Mouse (Mus musculus) hindbrain, embryonic 16.5 days (tissue): ENCODE results near the gene 2700081O15Rik. TPM values are rescaled to one million over a fixed set of nuclear protein-coding genes. Genes with fewer than 3 reads are reported as not detected.
"Not testable (repeated sequence)": the region's sequence is repeated elsewhere in the genome, so short reads cannot be mapped to it uniquely, and the experiment has no call there.

Experiments used
- ATAC-seq: fragments of 200-750 bp; cut with Nextera tagmentation; 2 replicates; pipeline ENCODE4 v1.8.0; 2017; ENCODE audit warnings: moderate TSS enrichment, moderate library complexity
- H3K27ac ChIP-seq: fragments of 300-500 bp; sonication (generic); 2 replicates; pipeline ENCODE4 v1.5.1; 2014; ENCODE audit warnings: low read depth, mild to moderate bottlenecking, control low read depth, low read length, moderate library complexity
- H3K27me3 ChIP-seq: fragments of 300-500 bp; sonication (generic); replicated peaks from 2 replicates; pipeline ENCODE4 v1.6.1; 2014; ENCODE audit warnings: low read length; ENCODE audit not compliant: control insufficient read depth, insufficient read depth
- H3K36me3 ChIP-seq: fragments of 300-500 bp; sonication (generic); 2 replicates; pipeline ENCODE4 v1.6.1; 2014; ENCODE audit warnings: mild to moderate bottlenecking, low read length, moderate library complexity, mixed read lengths; ENCODE audit not compliant: control insufficient read depth, insufficient read depth
- H3K4me1 ChIP-seq: fragments of 300-500 bp; sonication (generic); 2 replicates; pipeline ENCODE4 v1.6.1; 2014; ENCODE audit warnings: low read depth, low read length; ENCODE audit not compliant: control insufficient read depth, insufficient read depth
- H3K4me2 ChIP-seq: fragments of 300-500 bp; sonication (generic); 2 replicates; pipeline ENCODE4 v1.6.1; 2014; ENCODE audit warnings: mild to moderate bottlenecking, low read length, control low read depth, moderate library complexity
- H3K4me3 ChIP-seq: fragments of 300-500 bp; sonication (generic); 2 replicates; pipeline ENCODE4 v1.5.1; 2014; ENCODE audit warnings: mild to moderate bottlenecking, low read length, control low read depth, moderate library complexity
- H3K9ac ChIP-seq: fragments of 300-500 bp; sonication (generic); 2 replicates; pipeline ENCODE4 v1.6.1; 2014; ENCODE audit warnings: low read depth, mild to moderate bottlenecking, control low read depth, low read length, moderate library complexity
- H3K9me3 ChIP-seq: fragments of 300-500 bp; sonication (generic); 2 replicates; pipeline ENCODE4 v1.6.1; 2014; ENCODE audit warnings: mild to moderate bottlenecking, low read length, moderate library complexity; ENCODE audit not compliant: control insufficient read depth
- WGBS: fragments of 180-500 bp; shearing (Covaris S2); extraction: QIAGEN DNeasy Blood & Tissue Kit; methylation state at CpG from one replicate; pipeline ENCODE4 v1.1.7; 2014; 5-methylcytosine and 5-hydroxymethylcytosine counted together
- polyA plus RNA-seq: library from polyadenylated mRNA; unstranded; fragments of >200 nt; fragmentation: Nextera tagmentation; extraction: Ambion mirVana; gene quantifications from 2 replicates; pipeline ENCODE4 v1.2.1, GENCODE M21; 2015

2700081O15Rik gene
- polyA plus RNA-seq, 1 experiment from 2014 or later: 11.2 TPM

DNA sequence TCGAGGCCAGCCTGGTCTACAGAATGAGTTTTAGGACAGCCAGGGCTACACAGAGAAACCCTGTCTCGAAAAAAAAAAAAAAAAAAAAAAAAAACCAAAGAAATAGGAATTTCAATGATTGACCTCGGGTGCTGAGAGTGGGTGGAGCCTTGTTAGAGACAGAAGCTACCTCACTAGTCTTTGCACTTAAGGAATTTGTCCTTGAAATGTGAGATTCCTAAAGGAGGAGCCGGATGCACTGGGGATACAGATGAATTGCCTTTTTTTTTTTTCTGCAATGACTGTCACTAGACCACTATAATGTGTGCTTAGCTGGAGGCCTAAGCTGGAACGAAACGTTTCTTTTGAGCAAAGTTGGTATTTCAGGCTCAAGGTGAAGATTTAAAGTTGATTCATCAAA lies 28.9 kb upstream of the 2700081O15Rik start:
- ATAC-seq: no peak
- no peak overlapping the region for H3K4me3 ChIP-seq

DNA sequence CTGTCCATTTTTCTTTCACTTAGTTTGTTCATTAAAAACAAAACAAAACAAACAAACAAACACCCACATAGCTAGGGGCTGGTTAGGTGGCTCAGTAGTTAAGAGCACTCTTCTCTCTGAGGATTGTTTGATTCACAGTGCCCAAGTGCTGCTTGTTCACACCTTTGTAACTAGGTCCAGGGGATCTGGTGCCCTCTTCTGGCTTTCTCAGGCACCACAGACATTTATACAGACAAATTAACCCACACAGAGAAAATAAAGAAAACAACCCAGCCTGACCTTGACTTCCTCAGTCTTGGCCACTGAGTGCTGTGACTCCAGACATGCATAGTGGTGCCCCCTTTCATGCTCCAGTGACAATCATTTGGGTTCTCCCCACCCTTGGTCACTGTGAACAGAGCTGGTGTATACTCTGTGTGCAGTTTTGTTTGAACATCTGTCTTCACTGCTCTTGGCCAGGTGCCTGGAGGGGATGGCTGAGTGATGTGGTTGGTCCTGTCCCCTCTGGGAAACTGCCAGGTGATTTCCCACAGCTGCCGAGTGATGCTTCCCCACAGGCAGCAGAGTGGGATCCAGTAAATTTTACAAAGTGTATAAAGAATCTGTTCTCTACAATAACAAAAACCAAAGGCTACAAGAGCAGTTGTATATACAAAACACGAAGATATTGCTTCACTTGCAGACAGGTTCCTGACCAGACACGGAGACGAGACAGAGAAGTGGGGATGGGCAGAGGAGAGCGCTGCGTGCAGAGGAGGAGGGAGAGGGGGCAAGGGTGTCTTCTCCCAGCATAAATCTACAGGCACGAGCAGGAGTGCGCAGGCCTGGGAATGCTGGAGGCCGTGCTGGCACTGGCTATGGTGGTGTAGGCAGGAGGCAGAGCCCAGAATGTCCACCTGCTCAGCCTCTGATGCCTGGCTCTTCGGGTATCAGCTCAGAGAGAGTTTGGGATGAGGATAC lies 20.3 kb upstream of the 2700081O15Rik start:
- not testable (repeated sequence) for H3K4me3 ChIP-seq, H3K9me3 ChIP-seq, H3K4me1 ChIP-seq, H3K27ac ChIP-seq, H3K4me2 ChIP-seq, H3K27me3 ChIP-seq, ATAC-seq, H3K9ac ChIP-seq, H3K36me3 ChIP-seq
- 67% methylated on average over 6 of the region's 10 CpGs for WGBS

More for the DNA sequence above, 28.9 kb upstream of the 2700081O15Rik start:
- 86% methylated on average over 6 of the region's 6 CpGs for WGBS
- Histone ChIP-seq H3K36me3 (peaks cover 2% of the 10 kb centered on the region; the same call in 1 of the 2 replicates), H3K27me3 (no peaks in the 10 kb centered on the region), H3K4me2 (no peak overlapping the region), H3K27ac (no peak overlapping the region), H3K4me1 (peaks cover 8% of the 10 kb centered on the region), H3K9ac (no peak overlapping the region), H3K9me3 (peaks cover 4% of the 10 kb centered on the region; the same call in 1 of the 2 replicates)

DNA sequence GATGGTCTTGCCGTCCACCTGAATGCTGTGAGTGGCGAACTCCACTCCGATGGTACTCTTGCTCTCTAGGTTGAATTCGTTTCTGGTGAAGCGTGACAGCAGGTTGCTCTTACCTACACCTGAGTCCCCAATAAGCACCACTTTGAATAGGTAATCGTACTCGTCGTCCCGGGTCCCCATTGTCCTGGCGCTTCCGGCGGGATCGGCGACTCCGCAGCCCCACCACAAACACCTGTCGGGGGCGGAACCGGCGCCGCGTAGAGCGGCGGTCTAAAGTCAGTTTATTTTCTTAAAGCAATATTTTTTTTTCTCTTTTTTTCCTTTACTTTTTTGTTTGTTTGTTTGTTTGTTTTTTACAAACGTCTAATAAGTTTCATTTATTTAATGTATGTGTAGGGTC lies 18.5 kb upstream of the 2700081O15Rik start:
- H3K4me3 ChIP-seq, H3K36me3 ChIP-seq, H3K9me3 ChIP-seq, H3K27ac ChIP-seq, H3K27me3 ChIP-seq, ATAC-seq, H3K9ac ChIP-seq, H3K4me1 ChIP-seq, H3K4me2 ChIP-seq: not testable (repeated sequence)
- WGBS: 39% methylated on average over 24 of the region's 24 CpGs

DNA sequence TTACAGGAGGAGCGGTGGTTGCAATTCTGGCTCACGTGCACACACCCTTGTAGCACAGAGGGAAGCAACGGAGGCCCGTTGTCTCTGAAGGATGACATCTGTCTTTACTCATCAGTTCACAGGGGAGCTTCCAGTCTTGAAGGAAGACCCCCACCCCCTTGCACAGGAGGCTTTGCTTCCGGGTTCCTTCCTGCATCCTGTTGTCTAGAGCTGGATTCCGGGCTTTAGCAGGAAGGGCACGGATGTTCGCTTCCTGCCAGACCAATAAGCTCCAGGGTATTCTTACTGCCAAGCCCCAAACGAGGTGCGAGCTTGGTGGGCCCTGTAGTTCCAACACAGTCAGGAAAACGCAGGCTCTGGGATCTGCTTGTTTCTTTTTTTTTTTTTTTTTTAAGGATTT lies 16.8 kb upstream of the 2700081O15Rik start:
- no peak overlapping the region for H3K4me2 ChIP-seq
- H3K4me3 ChIP-seq: no peak overlapping the region
- no peaks in the 10 kb centered on the region for H3K36me3 ChIP-seq
- no peaks in the 10 kb centered on the region for H3K27me3 ChIP-seq
- H3K9me3 ChIP-seq: no peaks in the 10 kb centered on the region
- 72% methylated on average over 11 of the region's 11 CpGs for WGBS
- H3K4me1 ChIP-seq: no peaks in the 10 kb centered on the region
- no peak overlapping the region for H3K9ac ChIP-seq
- H3K27ac ChIP-seq: no peak overlapping the region
- no peak for ATAC-seq

DNA sequence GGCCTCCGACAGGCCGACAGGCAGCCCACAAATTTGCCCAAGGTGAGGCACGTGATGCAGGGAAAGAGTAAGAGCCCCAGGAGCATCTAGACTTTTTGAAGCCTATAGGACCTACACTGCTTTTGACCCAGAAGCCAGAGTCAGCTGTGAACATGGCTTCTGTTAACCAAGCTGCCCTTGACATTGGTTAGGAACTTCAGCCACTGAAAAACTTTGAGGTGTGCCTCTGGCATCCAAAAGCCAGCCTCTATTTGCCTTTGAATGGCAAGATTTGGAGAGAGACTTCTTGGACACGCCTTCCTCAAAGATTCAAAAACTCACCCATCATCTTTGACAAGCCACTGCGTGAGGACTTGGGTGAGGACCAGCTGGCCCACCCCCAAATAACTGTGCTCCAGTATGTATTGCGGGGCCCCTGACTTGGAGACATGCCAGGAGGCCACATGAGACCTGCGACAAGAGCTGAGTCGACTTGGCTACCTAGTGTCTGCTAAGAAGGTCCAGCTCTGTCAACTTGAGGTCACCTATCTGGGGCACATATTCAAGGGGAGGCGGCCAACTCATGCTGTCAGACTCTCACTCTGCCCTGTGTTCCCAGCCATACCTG lies 12.7 kb upstream of the 2700081O15Rik start:
- Histone ChIP-seq H3K9me3 (no peaks in the 10 kb centered on the region), H3K4me3 (no peak overlapping the region), H3K9ac (no peak overlapping the region), H3K36me3 (no peaks in the 10 kb centered on the region), H3K27me3 (no peaks in the 10 kb centered on the region), H3K4me1 (no peaks in the 10 kb centered on the region), H3K27ac (no peak overlapping the region), H3K4me2 (no peak overlapping the region)
- 55% methylated on average over 9 of the region's 9 CpGs for WGBS
- ATAC-seq: no peak

DNA sequence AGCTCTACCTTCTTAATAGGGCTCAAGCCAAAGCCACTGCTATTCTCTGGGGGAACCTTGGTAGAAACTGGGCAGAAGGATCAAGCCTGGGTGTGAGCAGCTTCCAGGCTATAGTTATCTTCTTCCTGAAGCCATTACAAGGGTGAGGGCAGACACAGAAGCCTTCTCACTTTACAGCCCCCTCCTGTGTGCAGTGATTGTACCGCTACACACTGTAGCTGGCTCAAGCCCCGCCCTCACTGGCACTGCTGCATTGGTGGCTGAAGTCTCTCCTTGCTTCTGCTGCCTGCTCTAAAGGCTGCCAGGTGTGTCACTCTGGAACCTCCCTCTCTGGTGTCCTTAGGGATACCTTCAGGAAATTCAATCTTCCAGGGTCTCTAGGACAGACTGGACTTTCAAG lies 5.1 kb upstream of the 2700081O15Rik start:
- H3K27ac ChIP-seq: no peak overlapping the region
- WGBS: 52% methylated on average over 2 of the region's 2 CpGs
- no peak overlapping the region for H3K9ac ChIP-seq
- no peak overlapping the region for H3K4me2 ChIP-seq
- no peak overlapping the region for H3K4me3 ChIP-seq
- H3K9me3 ChIP-seq: no peaks in the 10 kb centered on the region
- H3K27me3 ChIP-seq: no peaks in the 10 kb centered on the region
- no peak for ATAC-seq
- H3K4me1 ChIP-seq: peaks cover 9% of the 10 kb centered on the region
- no peaks in the 10 kb centered on the region for H3K36me3 ChIP-seq

DNA sequence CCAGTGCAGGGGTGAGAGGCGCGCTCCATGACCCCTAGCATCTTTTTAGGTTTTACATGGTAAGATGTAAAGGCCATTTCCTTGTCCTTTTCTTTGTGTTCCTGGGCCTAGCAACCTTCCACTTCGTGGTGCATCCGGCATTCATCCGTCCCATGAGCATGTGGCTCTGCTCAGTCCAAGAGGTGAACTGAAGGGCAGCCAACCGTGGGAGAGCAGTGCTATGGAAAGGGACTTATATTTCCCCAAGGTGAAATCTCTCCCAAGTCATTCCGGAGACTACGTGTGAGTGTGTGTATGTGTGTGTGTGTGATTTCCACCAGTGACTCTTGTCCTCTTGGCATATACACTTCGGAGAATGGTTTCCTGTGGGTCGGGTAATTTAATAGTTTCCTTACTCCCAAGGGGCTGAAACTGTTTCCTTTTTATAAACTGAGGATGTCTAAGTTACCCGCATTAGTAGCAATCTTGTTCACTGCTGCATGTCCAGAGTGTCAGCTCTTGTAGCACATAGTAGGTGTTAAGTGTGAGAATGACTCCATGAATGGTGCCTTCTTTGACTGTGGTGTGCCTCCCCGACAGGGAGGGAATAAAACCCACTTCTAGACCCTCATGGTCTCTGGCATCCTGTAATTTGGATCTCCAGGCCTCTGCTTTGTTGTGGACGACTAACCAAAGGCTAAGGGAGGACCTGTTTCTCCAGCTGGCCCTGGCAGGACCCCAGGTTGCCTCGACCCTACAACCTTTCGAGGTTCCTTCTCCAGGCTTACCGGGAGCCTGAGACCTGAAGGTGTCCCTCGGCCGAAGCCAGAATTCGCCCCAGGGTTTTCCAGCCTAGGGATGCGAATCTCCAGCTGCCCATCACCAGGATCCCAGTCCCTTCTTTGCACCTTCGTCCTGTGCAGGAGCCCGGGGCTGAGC lies 1.2 kb upstream of the 2700081O15Rik start:
- peaks cover 30% of the 10 kb centered on the region for H3K4me1 ChIP-seq
- peak overlapping the region; percentile 100 for H3K27ac ChIP-seq
- no peak; the same call in 1 of the 2 replicates for ATAC-seq
- peak overlapping the region; percentile 59 for H3K4me2 ChIP-seq
- peak overlapping the region; percentile 85 for H3K4me3 ChIP-seq
- no peaks in the 10 kb centered on the region for H3K9me3 ChIP-seq
- no peaks in the 10 kb centered on the region for H3K36me3 ChIP-seq
- H3K9ac ChIP-seq: peak overlapping the region; percentile 100
- 27% methylated on average over 22 of the region's 22 CpGs for WGBS
- no peaks in the 10 kb centered on the region for H3K27me3 ChIP-seq

DNA sequence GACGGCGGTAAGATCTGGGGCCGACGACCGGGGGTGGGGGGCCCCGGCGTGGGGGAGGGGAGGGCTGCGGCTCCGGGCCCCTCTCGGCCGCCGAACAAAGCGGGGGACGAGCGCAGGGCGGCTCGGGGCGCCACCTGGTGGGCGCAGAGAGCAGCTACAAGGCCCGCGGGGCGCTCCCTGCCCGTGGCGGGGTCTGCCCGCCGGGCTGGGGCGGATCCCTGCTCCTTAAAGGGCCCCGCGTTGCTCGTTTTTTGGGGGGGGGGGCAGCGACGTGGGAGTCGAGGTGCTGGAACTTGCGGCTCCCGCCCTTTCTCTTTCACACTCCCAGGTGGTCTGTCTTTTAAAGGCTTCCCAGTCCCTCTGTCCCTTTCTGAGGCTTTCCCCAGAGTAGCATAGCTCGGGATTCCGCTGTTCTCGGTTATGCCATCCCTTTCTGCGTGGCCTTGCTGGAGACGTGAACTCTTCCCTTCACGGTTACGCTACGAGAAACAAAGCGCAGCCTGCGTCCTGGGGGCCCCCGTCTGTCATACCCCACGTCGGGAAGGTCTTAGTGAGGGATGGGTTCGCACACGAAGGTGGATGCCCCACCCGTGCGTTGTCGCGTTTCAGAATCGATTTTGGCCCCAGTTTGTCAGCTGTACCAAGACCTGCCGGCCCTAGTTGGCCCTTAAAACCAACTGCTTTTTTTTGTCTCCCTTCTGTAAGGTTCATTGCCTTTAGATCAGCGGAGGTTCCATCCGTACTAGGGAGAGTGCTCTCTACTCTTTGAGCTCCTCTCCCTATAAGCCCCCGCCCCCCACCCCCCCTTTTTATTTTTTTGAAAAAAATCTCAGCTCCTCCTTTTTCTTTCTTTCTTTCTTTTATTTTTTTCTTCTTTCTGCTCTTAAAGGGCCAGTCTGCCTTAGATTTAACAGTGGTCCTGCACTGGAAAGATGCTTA lies 755 bp downstream of the 2700081O15Rik start:
- Histone ChIP-seq H3K36me3 (0 out of 2 replicates have a peak, but pooled peaks cover 4% of the 10 kb centered on the region), H3K4me2 (peak overlapping the region; percentile 59), H3K9ac (peak overlapping the region; percentile 100), H3K4me1 (peaks cover 50% of the 10 kb centered on the region), H3K27ac (peak overlapping the region; percentile 100), H3K4me3 (peak overlapping the region; percentile 85), H3K27me3 (no peaks in the 10 kb centered on the region), H3K9me3 (no peaks in the 10 kb centered on the region)
- ATAC-seq: peak; percentile 67
- WGBS: 2% methylated on average over 38 of the region's 59 CpGs
